22 mouse cellular contexts compared by ENCODE assay signal in genomic region chr5:121493305-121493704, GRCm38 (mm10). TPM values are rescaled to one million over a fixed set of nuclear protein-coding genes. Genes with fewer than 3 reads are reported as not detected.
DNase-seq lines count a peak whose midpoint lies in the region; TF ChIP-seq lines count a peak whose summit lies in the region.
"Had no signal": no experiment of that assay in that cellular context is flagged by ENCODE, and none has a peak within 500 bp of the region (broad histone marks: within the 10 kb centered on the region; RNA-seq: fewer than 3 reads in every experiment).

No protein-coding gene starts in this region.

- H3K4me3 ChIP-seq in layer of hippocampus, adult 2 months = no peak overlapping the region
- H3K4me3 ChIP-seq: gastrocnemius, adult 2 months; heart, embryonic 15.5 days; midbrain, embryonic 13.5 days; stomach, embryonic 15.5 days had no signal

- H3K27ac ChIP-seq in layer of hippocampus, adult 2 months = peak overlapping the region; percentile 43; the same call in 1 of the 2 replicates
- H3K27ac ChIP-seq: gastrocnemius, adult 2 months; heart, embryonic 15.5 days; kidney, postnatal 0 days; midbrain, embryonic 13.5 days; stomach, embryonic 15.5 days had no signal

- DNase-seq in left cerebral cortex, adult 11 months (ENCODE audit: low spot score) = peak; percentile 46
- DNase-seq in left cerebral cortex, postnatal 4 days = no peak
- peak; percentile 45 to 60 for DNase-seq in layer of hippocampus, adult 2 months (ENCODE audit: low spot score in 2 of 2)
- DNase-seq in left cerebral cortex, postnatal 10 days (ENCODE audit: extremely low spot score in 1 of 2, low spot score in 2 of 2) = peak; percentile 37 to 63
- peak; percentile 67 to 84 for DNase-seq in right cerebral cortex, postnatal 36 days (ENCODE audit: low spot score in 2 of 2)
- DNase-seq in kidney, adult 9 months = no peak
- DNase-seq in urinary bladder, postnatal 25 days (ENCODE audit: low spot score) = no peak
- no peak for DNase-seq in thymus, postnatal 0 days (ENCODE audit: low spot score)
- DNase-seq: cerebellum, postnatal 25 days; gastrocnemius, adult 2 months; heart, adult 18-20 months; liver, postnatal 0 days; lung, postnatal 4 days; thymus, postnatal 25 days had no signal

- intact Hi-C loops in left cerebral cortex, postnatal 4 days (cut with DNase I) = no loop called here
- intact Hi-C loops in left cerebral cortex, postnatal 10 days (cut with DNase I) = no loop called here

- TF ChIP-seq CTCF in layer of hippocampus, adult 2 months (conservative IDR thresholded peaks at IDR 0.05) = no peak

RNA-seq across cellular contexts. Expression of gene Adam1b, which starts 9.9 kb away (rescaled TPM):
- total RNA-seq in left cerebral cortex, postnatal 4 days (2021) = not detected
- total RNA-seq in layer of hippocampus, adult 2 months (2021) = not detected
- total RNA-seq in left cerebral cortex, postnatal 10 days (2021) = not detected
- 0.05 TPM in 1 of 2 replicates, not detected in the other for polyA plus RNA-seq in thymus, postnatal 0 days (2015; fragmentation: Nextera tagmentation; extraction: Ambion mirVana)
- total RNA-seq: adrenal gland, postnatal 4 days; gastrocnemius, adult 2 months; heart, adult 18-20 months had no signal
- polyA plus RNA-seq: hindbrain, embryonic 11.5 days; limb, embryonic 11.5 days; liver, postnatal 0 days; midbrain, embryonic 13.5 days had no signal

RNA-seq across cellular contexts. Expression of gene Erp29, which starts 41.0 kb away (rescaled TPM):
- total RNA-seq in left cerebral cortex, postnatal 4 days (2021) = 100 to 1,000 TPM; 159 to 164 TPM
- 100 to 1,000 TPM; 127 to 144 TPM for total RNA-seq in layer of hippocampus, adult 2 months (2021)
- 100 to 1,000 TPM; 172 to 181 TPM for total RNA-seq in left cerebral cortex, postnatal 10 days (2021)
- 102 and 107 TPM in 2 replicates for polyA plus RNA-seq in thymus, postnatal 0 days (2015; fragmentation: Nextera tagmentation; extraction: Ambion mirVana)

RNA-seq across cellular contexts. Expression of gene Tmem116, which starts 41.6 kb away (rescaled TPM):
- total RNA-seq in left cerebral cortex, postnatal 4 days (2021) = 1 to 10 TPM; 1.9 TPM
- 1 to 10 TPM; 7.7 to 8.6 TPM for total RNA-seq in layer of hippocampus, adult 2 months (2021)
- total RNA-seq in left cerebral cortex, postnatal 10 days (2021) = 1 to 10 TPM; 4.4 to 5.5 TPM
- polyA plus RNA-seq in thymus, postnatal 0 days (2015; fragmentation: Nextera tagmentation; extraction: Ambion mirVana) = 1.5 and 2.0 TPM in 2 replicates

RNA-seq across cellular contexts. Expression of gene Adam1a, which starts 52.0 kb away (rescaled TPM):
- 10 to 100 TPM; 17.4 to 18.2 TPM for total RNA-seq in left cerebral cortex, postnatal 4 days (2021)
- total RNA-seq in layer of hippocampus, adult 2 months (2021) = 10 to 100 TPM; 17.7 to 22.9 TPM
- 1 to 10 TPM; 8.1 to 8.2 TPM for total RNA-seq in left cerebral cortex, postnatal 10 days (2021)
- polyA plus RNA-seq in thymus, postnatal 0 days (2015; fragmentation: Nextera tagmentation; extraction: Ambion mirVana) = 0.64 and 0.66 TPM in 2 replicates

RNA-seq across cellular contexts. Expression of gene Gm42878, which starts 52.0 kb away (rescaled TPM):
- total RNA-seq in left cerebral cortex, postnatal 4 days (2021) = not detected
- total RNA-seq in layer of hippocampus, adult 2 months (2021) = not detected
- total RNA-seq in left cerebral cortex, postnatal 10 days (2021) = not detected
- polyA plus RNA-seq in thymus, postnatal 0 days (2015; fragmentation: Nextera tagmentation; extraction: Ambion mirVana) = not detected in 2 replicates
- total RNA-seq: adrenal gland, postnatal 4 days; gastrocnemius, adult 2 months; heart, adult 18-20 months had no signal
- polyA plus RNA-seq: heart, embryonic 15.5 days; hindbrain, embryonic 11.5 days; intestine, embryonic 14.5 days; limb, embryonic 11.5 days; liver, postnatal 0 days; midbrain, embryonic 13.5 days; stomach, embryonic 15.5 days had no signal

Comparison
In these comparisons a context has a peak if more than half of its experiments do, and no peak if none do; other contexts are left out.
1. DNase-seq: peak in left cerebral cortex, adult 11 months (single experiment), layer of hippocampus, adult 2 months (2 of 2), left cerebral cortex, postnatal 10 days (2 of 2) and right cerebral cortex, postnatal 36 days (2 of 2); none in left cerebral cortex, postnatal 4 days (single experiment), kidney, adult 9 months (single experiment), urinary bladder, postnatal 25 days (single experiment) and thymus, postnatal 0 days (single experiment).